Mouse (Mus musculus) adrenal gland, adult 8-10 months (tissue): ENCODE data around the gene Fam90a1a. TPM values are rescaled to one million over a fixed set of nuclear protein-coding genes. Genes with fewer than 3 reads are reported as not detected.
"Not testable (repeated sequence)": the region's sequence is repeated elsewhere in the genome, so short reads cannot be mapped to it uniquely, and the experiment has no call there.

Source experiments
- DNase-seq: peaks from one replicate; pipeline ENCODE4 v3.0.0; 2022
- total RNA-seq, 4 experiments: library from RNA; stranded (reverse); gene quantifications; 2 replicates each; pipeline ENCODE4 v1.2.4; 2022

The Fam90a1a gene
- not detected for total RNA-seq

GRCm38 (mm10) chr8:21958414-21958813 lies at the start of gene Fam90a1a:
Fam90a1a (plus strand) TSS chr8:21958714.
- no peak for DNase-seq

- no peak for DNase-seq
These were observed 46.6 kb upstream of the Fam90a1a start for GRCm38 (mm10) chr8:21911931-21912330.

- DNase-seq = no peak
These were observed 46.0 kb upstream of the Fam90a1a start for GRCm38 (mm10) chr8:21912554-21912953.

- DNase-seq = no peak
These were observed 42.9 kb upstream of the Fam90a1a start for GRCm38 (mm10) chr8:21915625-21916024.

GRCm38 (mm10) chr8:21930754-21931153 lies 27.8 kb upstream of the Fam90a1a start:
- not testable (repeated sequence) for DNase-seq

- no peak for DNase-seq
These were observed 25.9 kb upstream of the Fam90a1a start, which contains the start of gene Defb15 for GRCm38 (mm10) chr8:21932610-21933009. Defb15 (minus strand) TSS chr8:21932710.

- not testable (repeated sequence) for DNase-seq
These were observed 20.5 kb upstream of the Fam90a1a start, which contains the start of gene Defb35 for GRCm38 (mm10) chr8:21938052-21938451. Defb35 (plus strand) TSS chr8:21938352.

GRCm38 (mm10) chr8:21946462-21946861 lies 12.1 kb upstream of the Fam90a1a start, which contains the start of gene Defb13:
Defb13 (plus strand) TSS chr8:21946762.
- DNase-seq = no peak

GRCm38 (mm10) chr8:21947311-21948017 lies 11.1 kb upstream of the Fam90a1a start:
- DNase-seq = no peak

DNA sequence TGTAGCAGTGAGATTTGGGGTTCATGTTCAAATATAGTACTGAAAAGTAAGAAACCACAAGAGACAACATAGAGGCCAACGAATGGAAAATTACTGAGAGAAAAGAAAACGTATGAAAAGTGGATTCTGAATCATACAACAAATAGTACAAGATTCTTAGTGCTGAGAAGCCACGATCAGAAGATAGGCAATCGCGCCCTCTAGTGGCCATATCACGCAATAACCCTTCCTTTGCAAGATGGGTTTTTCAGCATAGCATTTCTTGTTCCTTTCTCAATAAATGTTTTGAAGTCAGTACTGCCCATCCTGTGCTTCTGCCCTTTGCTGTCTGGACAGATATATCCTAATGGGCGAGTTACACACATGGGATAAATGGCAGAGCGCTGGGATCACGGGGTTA lies 3.2 kb upstream of the Fam90a1a start:
- peak; percentile 18 for DNase-seq

- DNase-seq = no peak
These were observed 2.2 kb upstream of the Fam90a1a start for GRCm38 (mm10) chr8:21956336-21956735.

- DNase-seq = no peak
These were observed 8.1 kb downstream of the Fam90a1a start for GRCm38 (mm10) chr8:21966646-21967045.

DNA sequence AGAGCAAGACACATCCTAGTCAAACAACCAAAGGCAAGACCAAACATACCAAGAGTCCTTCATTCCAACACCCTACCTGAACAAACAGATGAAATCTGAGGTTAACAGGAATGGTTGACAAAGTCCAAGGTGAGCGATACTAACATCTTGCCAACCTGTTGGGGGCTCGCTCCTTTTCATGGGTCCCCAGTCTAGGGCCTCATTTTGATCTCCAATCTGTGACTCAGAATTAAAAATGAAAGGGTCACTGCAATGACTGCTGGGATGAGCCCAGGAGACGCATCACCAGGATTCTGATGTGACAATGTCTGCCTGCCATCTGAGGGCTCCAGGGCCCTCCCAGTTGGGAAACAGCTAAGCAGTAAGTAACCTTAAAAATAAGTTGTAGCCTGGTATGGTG lies 11.0 kb downstream of the Fam90a1a start, which contains the start of gene Ccdc70:
Ccdc70 (plus strand) TSS at position 301 of the 400 bp plus-strand sequence.
- DNase-seq = no peak

DNA sequence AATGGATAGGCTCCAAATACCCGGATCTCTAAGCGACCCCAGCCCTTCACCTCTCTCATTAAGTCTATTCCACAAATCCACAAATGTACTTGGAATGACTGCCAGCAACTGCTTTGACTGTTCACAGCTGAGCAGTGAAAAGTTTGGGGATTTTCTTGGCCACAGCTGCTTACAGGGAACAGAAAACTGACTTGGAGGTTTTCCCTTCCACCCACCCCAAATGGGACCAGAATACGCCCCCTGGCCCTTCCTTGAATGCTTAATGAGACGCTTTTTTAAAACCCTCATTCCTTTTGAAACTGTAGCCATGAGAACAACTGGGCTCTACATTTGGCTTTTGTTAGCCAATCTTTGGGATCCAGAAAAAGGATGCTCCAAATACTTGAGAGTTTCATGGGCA lies 19.7 kb downstream of the Fam90a1a start:
- DNase-seq = no peak

DNA sequence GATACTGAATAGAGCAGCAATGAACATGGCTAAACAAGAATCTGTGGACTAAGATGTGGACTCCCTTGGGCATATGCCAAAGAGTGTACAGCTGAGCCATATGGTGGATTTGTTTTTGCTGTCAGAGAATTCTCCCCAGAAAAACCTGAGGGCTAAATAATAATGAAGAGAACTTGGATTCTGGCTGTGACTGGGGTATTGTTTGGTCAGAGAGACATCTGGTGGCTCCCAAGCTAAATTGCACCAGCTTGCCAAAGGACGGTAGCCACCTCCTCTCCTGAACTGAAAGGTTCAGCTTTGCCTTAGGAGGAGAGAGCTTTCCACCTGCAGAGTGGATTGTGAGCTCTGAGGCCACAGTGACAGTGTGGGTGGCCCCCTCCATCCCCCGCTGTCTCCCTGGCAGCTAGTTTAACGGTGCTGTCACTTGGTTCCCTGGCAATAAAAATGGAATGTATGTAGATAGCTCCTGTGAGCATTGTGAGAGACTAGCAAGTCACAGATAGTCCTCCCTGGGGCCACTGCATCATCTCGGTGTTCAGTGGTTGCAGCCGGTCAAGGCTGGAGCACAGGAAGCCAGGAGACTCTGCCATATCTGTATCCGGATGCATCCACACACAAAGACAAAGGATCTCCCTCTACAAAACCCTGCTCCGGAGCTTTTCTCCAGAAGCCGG lies 23.3 kb downstream of the Fam90a1a start:
- DNase-seq = no peak

DNA sequence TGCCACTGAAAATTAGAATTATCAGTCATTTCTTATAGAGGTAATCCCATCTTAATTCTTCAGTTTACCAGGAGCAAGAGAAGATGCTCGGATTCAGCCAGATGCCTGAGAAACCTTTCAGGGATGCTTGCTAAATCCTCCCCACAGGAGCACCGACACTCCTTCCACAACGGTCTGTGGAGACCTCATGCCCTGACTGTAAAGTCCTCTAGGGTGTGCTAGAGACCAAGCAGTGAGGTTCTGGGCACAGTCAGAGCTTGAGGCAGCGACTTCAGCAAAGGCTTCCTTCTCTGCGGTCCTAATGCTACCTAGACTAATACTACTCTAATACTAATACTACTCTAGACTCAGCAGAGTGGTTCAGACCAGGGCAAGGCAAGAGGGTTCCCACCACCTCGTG lies 33.7 kb downstream of the Fam90a1a start:
- peak; percentile 22 for DNase-seq

DNA sequence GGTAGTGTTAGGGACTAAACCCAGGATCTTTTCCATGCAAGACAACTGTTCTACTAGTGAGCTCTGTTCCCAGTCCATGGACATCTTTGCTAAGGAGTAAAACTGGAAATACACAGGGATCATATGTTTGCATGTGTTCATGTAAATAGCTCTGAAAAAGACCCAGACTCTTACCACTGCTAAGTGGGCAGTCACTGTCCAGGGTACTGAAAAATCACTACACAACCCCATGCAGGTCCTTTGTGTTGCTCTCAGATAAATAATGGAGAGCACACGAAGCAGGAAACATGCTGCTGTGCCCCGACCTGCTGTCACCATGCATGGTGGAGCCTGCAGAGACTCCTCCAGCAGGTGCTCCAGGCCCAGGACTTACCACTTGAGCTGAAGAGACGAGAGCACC lies 36.7 kb downstream of the Fam90a1a start:
- DNase-seq = no peak

DNA sequence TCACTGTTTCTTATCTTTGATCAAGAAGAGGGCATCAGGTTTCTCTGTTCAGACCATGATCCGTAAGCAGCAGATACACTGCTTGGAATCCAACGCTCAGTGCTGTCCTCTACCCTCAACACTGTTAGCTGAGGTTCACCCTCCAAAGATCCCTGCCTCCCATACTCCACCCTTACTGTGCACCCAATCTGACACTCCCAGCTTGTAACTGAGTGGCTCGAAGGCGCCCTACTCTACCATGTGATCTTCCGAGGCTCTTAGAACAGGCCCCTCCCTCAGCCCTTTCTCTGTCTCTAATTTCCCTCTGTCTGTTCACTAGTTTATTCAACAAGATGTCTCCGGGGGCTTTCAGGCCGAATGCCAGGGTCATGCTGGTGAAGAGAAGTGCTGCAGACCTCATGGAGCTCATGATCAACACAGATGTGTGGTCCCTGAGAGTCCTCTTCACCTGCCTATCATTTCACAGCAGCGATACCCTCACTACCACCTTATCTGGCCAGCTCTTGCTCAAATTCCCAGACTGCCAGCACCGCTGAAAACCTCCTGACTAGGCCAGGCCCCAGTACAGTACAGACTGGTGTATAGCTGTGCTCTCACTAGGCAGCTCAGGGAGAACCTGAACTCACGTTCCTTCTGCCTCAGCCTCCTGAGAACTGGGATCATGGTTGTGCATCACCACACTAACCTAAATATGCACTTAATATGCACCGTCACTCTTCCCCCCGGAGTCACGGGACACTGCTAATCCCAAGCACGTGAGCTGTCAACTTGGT lies 46.4 kb downstream of the Fam90a1a start:
- DNase-seq = no peak

GRCm38 (mm10) chr8:22006423-22006822 lies 47.9 kb downstream of the Fam90a1a start:
- no peak for DNase-seq

DNA sequence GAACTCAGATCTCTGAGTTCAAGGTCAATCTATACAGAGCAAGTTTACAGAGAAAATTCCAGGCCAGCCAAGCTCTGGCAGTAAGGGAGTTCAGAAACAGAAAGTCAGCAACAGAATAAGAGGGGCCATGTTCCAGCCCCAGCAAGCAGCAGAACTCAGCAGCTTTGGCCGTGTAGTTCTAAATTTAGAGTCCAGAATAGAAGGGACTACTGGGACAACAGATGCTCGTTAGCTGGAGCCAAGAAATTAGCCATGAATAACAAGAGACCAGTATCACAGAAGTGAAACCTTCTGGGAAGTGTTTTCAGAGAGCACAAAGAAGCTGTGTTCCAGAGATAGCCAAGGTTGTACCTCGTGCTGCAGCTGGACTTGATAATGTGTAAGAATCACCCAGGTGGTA lies 50.9 kb downstream of the Fam90a1a start:
- no peak for DNase-seq

DNA sequence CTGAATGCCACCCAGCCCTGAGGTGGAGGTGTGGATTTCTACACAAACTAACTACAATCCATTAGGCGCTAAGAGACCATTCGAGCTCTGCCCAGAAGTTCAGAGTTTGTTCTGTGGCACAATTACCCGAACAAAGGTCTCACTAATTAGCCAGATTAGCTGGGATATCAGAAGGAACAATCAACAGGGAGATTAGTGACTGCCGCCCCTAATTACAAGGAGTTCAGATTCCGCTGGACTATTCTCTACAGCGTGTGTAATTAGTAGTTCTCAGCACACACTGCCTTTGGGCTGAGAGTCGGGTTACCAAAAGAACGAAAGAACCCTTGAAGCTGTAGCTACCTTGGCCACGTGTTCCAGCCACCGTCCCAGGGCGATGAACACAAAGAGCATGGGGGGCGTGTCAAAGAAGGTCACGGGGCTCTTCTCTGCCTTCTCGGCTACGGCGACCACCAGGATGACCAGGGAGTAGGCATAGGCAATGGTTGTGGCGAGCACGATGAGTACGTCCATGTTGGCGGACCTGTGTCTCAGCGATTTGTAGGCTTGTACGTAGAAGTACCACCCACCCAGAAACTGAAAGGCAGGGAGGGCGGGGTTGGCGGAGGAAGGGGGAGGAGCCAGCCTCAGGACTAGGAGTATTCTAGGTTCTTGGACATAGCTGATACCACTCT lies 54.7 kb downstream of the Fam90a1a start:
- DNase-seq = no peak
